Mouse (Mus musculus) hindbrain, embryonic 15.5 days (tissue): ENCODE measurements around the gene Prdm1. TPM values are rescaled to one million over a fixed set of nuclear protein-coding genes. Genes with fewer than 3 reads are reported as not detected.

Experiments
- ATAC-seq: fragments of 200-750 bp; cut with Nextera tagmentation; 2 replicates; pipeline ENCODE4 v1.8.0; 2017; ENCODE audit warnings: low read depth, moderate number of reproducible peaks, moderate TSS enrichment; ENCODE audit not compliant: low FRiP score
- H3K27ac ChIP-seq: fragments of 300-500 bp; sonication (generic); replicated peaks from 2 replicates; pipeline ENCODE4 v1.5.1; 2015; ENCODE audit warnings: mild to moderate bottlenecking, inconsistent platforms
- H3K27me3 ChIP-seq: fragments of 300-500 bp; sonication (generic); 2 replicates; pipeline ENCODE4 v1.6.1; 2015; ENCODE audit warnings: control low read depth, inconsistent platforms
- H3K36me3 ChIP-seq: fragments of 300-500 bp; sonication (generic); 2 replicates; pipeline ENCODE4 v1.6.1; 2015; ENCODE audit warnings: control low read depth, inconsistent platforms
- H3K4me1 ChIP-seq: fragments of 300-500 bp; sonication (generic); replicated peaks from 2 replicates; pipeline ENCODE4 v1.6.1; 2015; ENCODE audit warnings: control low read depth, inconsistent platforms
- H3K4me2 ChIP-seq: fragments of 300-500 bp; sonication (generic); 2 replicates; pipeline ENCODE4 v1.6.1; 2015; ENCODE audit warnings: moderate library complexity, mild to moderate bottlenecking, inconsistent platforms
- H3K4me3 ChIP-seq: fragments of 300-500 bp; sonication (generic); 2 replicates; pipeline ENCODE4 v1.5.1; 2015; ENCODE audit warnings: mild to moderate bottlenecking, inconsistent platforms
- H3K9ac ChIP-seq: fragments of 300-500 bp; sonication (generic); 2 replicates; pipeline ENCODE4 v1.6.1; 2015; ENCODE audit warnings: inconsistent platforms
- H3K9me3 ChIP-seq: fragments of 300-500 bp; sonication (generic); 2 replicates; pipeline ENCODE4 v1.6.1; 2016; ENCODE audit warnings: control low read depth, inconsistent platforms
- WGBS: fragments of 180-500 bp; shearing (Covaris S2); methylation state at CpG from one replicate; pipeline ENCODE4 v1.1.7; 2015; 5-methylcytosine and 5-hydroxymethylcytosine counted together
- polyA plus RNA-seq: library from polyadenylated mRNA; unstranded; fragments of >200 nt; fragmentation: Nextera tagmentation; extraction: Ambion mirVana; gene quantifications from 2 replicates; pipeline ENCODE4 v1.2.1, GENCODE M21; 2015

Gene Prdm1
- polyA plus RNA-seq, 1 experiment from 2014 or later = 0.62 TPM

- no peak for ATAC-seq
- no peaks in the 10 kb centered on the region for H3K27me3 ChIP-seq
- WGBS = 92% methylated on average over 14 of the region's 14 CpGs
- no peaks in the 10 kb centered on the region for H3K9me3 ChIP-seq
- H3K27ac ChIP-seq = no peak overlapping the region
- H3K9ac ChIP-seq = no peak overlapping the region
- H3K4me2 ChIP-seq = no peak overlapping the region
- 0 out of 2 replicates have a peak, but pooled peaks cover 3% of the 10 kb centered on the region for H3K4me1 ChIP-seq
- no peak overlapping the region for H3K4me3 ChIP-seq
- no peaks in the 10 kb centered on the region for H3K36me3 ChIP-seq
Observed at GRCm38 (mm10) chr10:44429177-44429888, 99.0 kb downstream of the Prdm1 start.

- H3K36me3 ChIP-seq = no peaks in the 10 kb centered on the region
- 0 out of 2 replicates have a peak, but pooled peaks cover 3% of the 10 kb centered on the region for H3K4me1 ChIP-seq
- no peak overlapping the region for H3K9ac ChIP-seq
- ATAC-seq = peak; percentile 30; the same call in 1 of the 2 replicates
- 25% methylated on average over 12 of the region's 12 CpGs for WGBS
- no peak overlapping the region for H3K4me2 ChIP-seq
- no peaks in the 10 kb centered on the region for H3K9me3 ChIP-seq
- no peak overlapping the region for H3K4me3 ChIP-seq
- no peak overlapping the region for H3K27ac ChIP-seq
- no peaks in the 10 kb centered on the region for H3K27me3 ChIP-seq
Observed at GRCm38 (mm10) chr10:44427891-44428361, 100.4 kb downstream of the Prdm1 start.

- 79% methylated on average over 11 of the region's 11 CpGs for WGBS
- Histone ChIP-seq H3K9me3 (no peaks in the 10 kb centered on the region), H3K27me3 (no peaks in the 10 kb centered on the region), H3K9ac (no peak overlapping the region), H3K27ac (no peak overlapping the region), H3K4me1 (0 out of 2 replicates have a peak, but pooled peaks cover 3% of the 10 kb centered on the region), H3K36me3 (no peaks in the 10 kb centered on the region), H3K4me2 (no peak overlapping the region), H3K4me3 (no peak overlapping the region)
- ATAC-seq = no peak
Observed at GRCm38 (mm10) chr10:44427426-44427825, 100.9 kb downstream of the Prdm1 start.

GRCm38 (mm10) chr10:44425013-44425412 lies 103.3 kb downstream of the Prdm1 start:
- Histone ChIP-seq H3K27me3 (no peaks in the 10 kb centered on the region), H3K4me1 (0 out of 2 replicates have a peak, but pooled peaks cover 3% of the 10 kb centered on the region), H3K4me2 (no peak overlapping the region), H3K36me3 (no peaks in the 10 kb centered on the region), H3K27ac (no peak overlapping the region), H3K9me3 (no peaks in the 10 kb centered on the region), H3K9ac (no peak overlapping the region), H3K4me3 (no peak overlapping the region)
- ATAC-seq = no peak
- 82% methylated on average over 6 of the region's 6 CpGs for WGBS

- Histone ChIP-seq H3K9me3 (no peaks in the 10 kb centered on the region), H3K36me3 (no peaks in the 10 kb centered on the region), H3K4me1 (no peaks in the 10 kb centered on the region), H3K27me3 (no peaks in the 10 kb centered on the region), H3K4me3 (no peak overlapping the region), H3K4me2 (no peak overlapping the region), H3K9ac (no peak overlapping the region), H3K27ac (no peak overlapping the region)
- 58% methylated on average over 1 of the region's 1 CpGs for WGBS
- no peak for ATAC-seq
Observed at GRCm38 (mm10) chr10:44421896-44422295, 106.4 kb downstream of the Prdm1 start.

- WGBS = 80% methylated on average over 3 of the region's 3 CpGs
- Histone ChIP-seq H3K27ac (no peak overlapping the region), H3K4me2 (no peak overlapping the region), H3K36me3 (no peaks in the 10 kb centered on the region), H3K4me1 (no peaks in the 10 kb centered on the region), H3K9me3 (no peaks in the 10 kb centered on the region), H3K4me3 (no peak overlapping the region), H3K27me3 (no peaks in the 10 kb centered on the region), H3K9ac (no peak overlapping the region)
- no peak for ATAC-seq
Observed at GRCm38 (mm10) chr10:44420211-44420610, 108.1 kb downstream of the Prdm1 start.

- no peak overlapping the region for H3K9ac ChIP-seq
- H3K4me1 ChIP-seq = no peaks in the 10 kb centered on the region
- no peak overlapping the region for H3K4me2 ChIP-seq
- H3K36me3 ChIP-seq = no peaks in the 10 kb centered on the region
- WGBS = 73% methylated on average over 2 of the region's 2 CpGs
- H3K27me3 ChIP-seq = no peaks in the 10 kb centered on the region
- no peak overlapping the region for H3K4me3 ChIP-seq
- H3K27ac ChIP-seq = no peak overlapping the region
- no peaks in the 10 kb centered on the region for H3K9me3 ChIP-seq
- ATAC-seq = no peak
Observed at GRCm38 (mm10) chr10:44418901-44419300, 109.4 kb downstream of the Prdm1 start.

GRCm38 (mm10) chr10:44415576-44415975 lies 112.7 kb downstream of the Prdm1 start:
- 86% methylated on average over 3 of the region's 3 CpGs for WGBS
- Histone ChIP-seq H3K36me3 (no peaks in the 10 kb centered on the region), H3K4me1 (no peaks in the 10 kb centered on the region), H3K27me3 (no peaks in the 10 kb centered on the region), H3K9ac (no peak overlapping the region), H3K9me3 (no peaks in the 10 kb centered on the region), H3K4me3 (no peak overlapping the region), H3K27ac (no peak overlapping the region), H3K4me2 (no peak overlapping the region)
- no peak for ATAC-seq

- Histone ChIP-seq H3K9me3 (no peaks in the 10 kb centered on the region), H3K4me3 (no peak overlapping the region), H3K4me2 (no peak overlapping the region), H3K9ac (no peak overlapping the region), H3K27me3 (no peaks in the 10 kb centered on the region), H3K36me3 (no peaks in the 10 kb centered on the region), H3K4me1 (no peaks in the 10 kb centered on the region), H3K27ac (no peak overlapping the region)
- ATAC-seq = no peak
- 85% methylated on average over 11 of the region's 11 CpGs for WGBS
Observed at GRCm38 (mm10) chr10:44409958-44410357, 118.3 kb downstream of the Prdm1 start.

- H3K9me3 ChIP-seq = no peaks in the 10 kb centered on the region
- H3K4me1 ChIP-seq = no peaks in the 10 kb centered on the region
- no peak overlapping the region for H3K4me2 ChIP-seq
- no peak overlapping the region for H3K27ac ChIP-seq
- no peak overlapping the region for H3K4me3 ChIP-seq
- no peaks in the 10 kb centered on the region for H3K27me3 ChIP-seq
- WGBS = 81% methylated on average over 10 of the region's 10 CpGs
- no peak for ATAC-seq
- no peak overlapping the region for H3K9ac ChIP-seq
- H3K36me3 ChIP-seq = no peaks in the 10 kb centered on the region
Observed at GRCm38 (mm10) chr10:44409054-44409453, 119.2 kb downstream of the Prdm1 start.

- no peak for ATAC-seq
- Histone ChIP-seq H3K4me3 (no peak overlapping the region), H3K9ac (no peak overlapping the region), H3K4me2 (no peak overlapping the region), H3K4me1 (no peaks in the 10 kb centered on the region), H3K36me3 (no peaks in the 10 kb centered on the region), H3K27me3 (no peaks in the 10 kb centered on the region), H3K27ac (no peak overlapping the region), H3K9me3 (no peaks in the 10 kb centered on the region)
- WGBS = 75% methylated on average over 7 of the region's 7 CpGs
Observed at GRCm38 (mm10) chr10:44403415-44403814, 124.9 kb downstream of the Prdm1 start.

- 87% methylated on average over 10 of the region's 10 CpGs for WGBS
- Histone ChIP-seq H3K9ac (no peak overlapping the region), H3K36me3 (no peaks in the 10 kb centered on the region), H3K4me3 (no peak overlapping the region), H3K4me2 (no peak overlapping the region), H3K27me3 (no peaks in the 10 kb centered on the region), H3K9me3 (no peaks in the 10 kb centered on the region), H3K27ac (no peak overlapping the region), H3K4me1 (no peaks in the 10 kb centered on the region)
- ATAC-seq = no peak
Observed at GRCm38 (mm10) chr10:44401600-44401999, 126.7 kb downstream of the Prdm1 start.

- no peaks in the 10 kb centered on the region for H3K27me3 ChIP-seq
- no peak for ATAC-seq
- WGBS = 67% methylated on average over 13 of the region's 13 CpGs
- no peak overlapping the region for H3K9ac ChIP-seq
- H3K9me3 ChIP-seq = no peaks in the 10 kb centered on the region
- no peaks in the 10 kb centered on the region for H3K36me3 ChIP-seq
- H3K4me2 ChIP-seq = no peak overlapping the region
- H3K27ac ChIP-seq = no peak overlapping the region
- H3K4me1 ChIP-seq = no peaks in the 10 kb centered on the region
- H3K4me3 ChIP-seq = no peak overlapping the region
Observed at GRCm38 (mm10) chr10:44400602-44401001, 127.7 kb downstream of the Prdm1 start.
